Mouse (Mus musculus): ENCODE results near the gene Tbc1d22b. TPM values are rescaled to one million over a fixed set of nuclear protein-coding genes. Genes with fewer than 3 reads are reported as not detected.
A peak's percentile ranks its signal among the peaks of the same experiment; 100 is the strongest.

Tbc1d22b gene
- polyA plus RNA-seq, 1 experiment from 2014 or later, result 8.6 TPM

- Histone ChIP-seq H3K27me3 (replicated peaks; ENCODE audit: control insufficient read depth, insufficient read depth, low read length) (no peaks in the 10 kb centered on the region), H3K9me3 (ENCODE audit: control insufficient read depth) (no peaks in the 10 kb centered on the region), H3K4me2 (replicated peaks; ENCODE audit: low read depth) (no peak overlapping the region), H3K4me1 (replicated peaks; ENCODE audit: control insufficient read depth, insufficient read depth, low read length) (no peaks in the 10 kb centered on the region), H3K9ac (ENCODE audit: low read depth, low read length) (no peak overlapping the region), H3K4me3 (ENCODE audit: low read depth, low read length) (no peak overlapping the region), H3K27ac (ENCODE audit: low read depth, low read length) (no peak overlapping the region), H3K36me3 (ENCODE audit: control insufficient read depth, insufficient read depth) (peaks cover 76% of the 10 kb centered on the region)
- no peak for ATAC-seq
- 90% methylated on average over 9 of the region's 9 CpGs for WGBS
- no peak for TF ChIP-seq CTCF (IDR thresholded peaks at IDR 0.05; ENCODE audit: low read depth)
Measured at GRCm38 (mm10) chr17:29627285-29627684, 77.7 kb downstream of the Tbc1d22b start.

DNA sequence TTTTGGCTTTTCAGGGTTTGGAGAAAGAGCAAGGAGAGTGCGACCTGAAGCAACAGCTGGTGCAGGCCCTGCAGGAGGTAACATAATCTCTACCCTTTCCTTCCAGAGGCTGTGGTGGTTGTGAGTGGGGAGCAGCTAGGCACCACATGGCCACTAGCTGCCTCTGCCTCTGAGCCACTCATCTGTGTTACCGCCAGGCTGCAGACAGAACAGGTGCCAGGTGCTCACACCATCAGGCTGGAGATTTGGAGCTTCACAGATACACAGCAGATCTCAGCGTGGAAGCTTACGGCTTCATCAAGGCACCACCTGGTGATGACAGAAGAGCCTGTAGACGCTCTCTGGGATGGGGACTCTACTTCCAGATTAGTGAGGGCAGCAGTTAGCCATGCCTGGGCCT, 79.4 kb downstream of the Tbc1d22b start:
- Histone ChIP-seq H3K9ac (ENCODE audit: low read depth, low read length) (no peak overlapping the region), H3K4me1 (replicated peaks; ENCODE audit: control insufficient read depth, insufficient read depth, low read length) (no peaks in the 10 kb centered on the region), H3K4me2 (replicated peaks; ENCODE audit: low read depth) (no peak overlapping the region), H3K9me3 (ENCODE audit: control insufficient read depth) (no peaks in the 10 kb centered on the region), H3K27me3 (replicated peaks; ENCODE audit: control insufficient read depth, insufficient read depth, low read length) (no peaks in the 10 kb centered on the region), H3K4me3 (ENCODE audit: low read depth, low read length) (no peak overlapping the region), H3K27ac (ENCODE audit: low read depth, low read length) (0 out of 2 replicates have a peak overlapping the region, but pooled peaks have one; percentile 5), H3K36me3 (ENCODE audit: control insufficient read depth, insufficient read depth) (peaks cover 78% of the 10 kb centered on the region)
- no peak for TF ChIP-seq CTCF (IDR thresholded peaks at IDR 0.05; ENCODE audit: low read depth)
- no peak for ATAC-seq
- WGBS, result 90% methylated on average over 5 of the region's 5 CpGs

- Histone ChIP-seq H3K27ac (ENCODE audit: low read depth, low read length) (no peak overlapping the region), H3K4me1 (replicated peaks; ENCODE audit: control insufficient read depth, insufficient read depth, low read length) (no peaks in the 10 kb centered on the region), H3K36me3 (ENCODE audit: control insufficient read depth, insufficient read depth) (peaks cover 73% of the 10 kb centered on the region), H3K27me3 (replicated peaks; ENCODE audit: control insufficient read depth, insufficient read depth, low read length) (no peaks in the 10 kb centered on the region), H3K9me3 (ENCODE audit: control insufficient read depth) (no peaks in the 10 kb centered on the region), H3K4me2 (replicated peaks; ENCODE audit: low read depth) (no peak overlapping the region), H3K4me3 (ENCODE audit: low read depth, low read length) (no peak overlapping the region), H3K9ac (ENCODE audit: low read depth, low read length) (no peak overlapping the region)
- WGBS, result 52% methylated on average over 5 of the region's 5 CpGs
- ATAC-seq, result no peak
- TF ChIP-seq CTCF (IDR thresholded peaks at IDR 0.05; ENCODE audit: low read depth), result no peak
Measured at GRCm38 (mm10) chr17:29629620-29630019, 80.0 kb downstream of the Tbc1d22b start.

GRCm38 (mm10) chr17:29632312-29632711, 82.7 kb downstream of the Tbc1d22b start:
- no peak overlapping the region for H3K9ac ChIP-seq (ENCODE audit: low read depth, low read length)
- H3K27me3 ChIP-seq (replicated peaks; ENCODE audit: control insufficient read depth, insufficient read depth, low read length), result no peaks in the 10 kb centered on the region
- 96% methylated on average over 11 of the region's 11 CpGs for WGBS
- no peak for TF ChIP-seq CTCF (IDR thresholded peaks at IDR 0.05; ENCODE audit: low read depth)
- no peak overlapping the region for H3K4me3 ChIP-seq (ENCODE audit: low read depth, low read length)
- H3K4me2 ChIP-seq (replicated peaks; ENCODE audit: low read depth), result no peak overlapping the region
- no peaks in the 10 kb centered on the region for H3K9me3 ChIP-seq (ENCODE audit: control insufficient read depth)
- H3K27ac ChIP-seq (ENCODE audit: low read depth, low read length), result no peak overlapping the region
- H3K36me3 ChIP-seq (ENCODE audit: control insufficient read depth, insufficient read depth), result peaks cover 75% of the 10 kb centered on the region
- no peaks in the 10 kb centered on the region for H3K4me1 ChIP-seq (replicated peaks; ENCODE audit: control insufficient read depth, insufficient read depth, low read length)
- no peak for ATAC-seq

GRCm38 (mm10) chr17:29635492-29635891, 85.9 kb downstream of the Tbc1d22b start:
- no peaks in the 10 kb centered on the region for H3K9me3 ChIP-seq (ENCODE audit: control insufficient read depth)
- no peak overlapping the region for H3K4me2 ChIP-seq (replicated peaks; ENCODE audit: low read depth)
- peaks cover 81% of the 10 kb centered on the region for H3K36me3 ChIP-seq (ENCODE audit: control insufficient read depth, insufficient read depth)
- H3K4me3 ChIP-seq (ENCODE audit: low read depth, low read length), result no peak overlapping the region
- no peak overlapping the region for H3K9ac ChIP-seq (ENCODE audit: low read depth, low read length)
- H3K27me3 ChIP-seq (replicated peaks; ENCODE audit: control insufficient read depth, insufficient read depth, low read length), result no peaks in the 10 kb centered on the region
- H3K4me1 ChIP-seq (replicated peaks; ENCODE audit: control insufficient read depth, insufficient read depth, low read length), result no peaks in the 10 kb centered on the region
- ATAC-seq, result no peak
- WGBS, result 90% methylated on average over 8 of the region's 8 CpGs
- no peak overlapping the region for H3K27ac ChIP-seq (ENCODE audit: low read depth, low read length)
- no peak for TF ChIP-seq CTCF (IDR thresholded peaks at IDR 0.05; ENCODE audit: low read depth)

- H3K9me3 ChIP-seq (ENCODE audit: control insufficient read depth), result no peaks in the 10 kb centered on the region
- ATAC-seq, result no peak
- no peak overlapping the region for H3K4me3 ChIP-seq (ENCODE audit: low read depth, low read length)
- no peaks in the 10 kb centered on the region for H3K27me3 ChIP-seq (replicated peaks; ENCODE audit: control insufficient read depth, insufficient read depth, low read length)
- H3K9ac ChIP-seq (ENCODE audit: low read depth, low read length), result no peak overlapping the region
- no peak overlapping the region for H3K27ac ChIP-seq (ENCODE audit: low read depth, low read length)
- no peaks in the 10 kb centered on the region for H3K4me1 ChIP-seq (replicated peaks; ENCODE audit: control insufficient read depth, insufficient read depth, low read length)
- peaks cover 84% of the 10 kb centered on the region for H3K36me3 ChIP-seq (ENCODE audit: control insufficient read depth, insufficient read depth)
- 62% methylated on average over 5 of the region's 5 CpGs for WGBS
- no peak overlapping the region for H3K4me2 ChIP-seq (replicated peaks; ENCODE audit: low read depth)
- peak; percentile 81 for TF ChIP-seq CTCF (IDR thresholded peaks at IDR 0.05; ENCODE audit: low read depth)
Measured at GRCm38 (mm10) chr17:29636118-29636517, 86.5 kb downstream of the Tbc1d22b start.

GRCm38 (mm10) chr17:29637377-29637776, 87.8 kb downstream of the Tbc1d22b start:
- no peak overlapping the region for H3K4me3 ChIP-seq (ENCODE audit: low read depth, low read length)
- H3K9ac ChIP-seq (ENCODE audit: low read depth, low read length), result no peak overlapping the region
- WGBS, result 82% methylated on average over 4 of the region's 4 CpGs
- no peak for ATAC-seq
- peaks cover 85% of the 10 kb centered on the region for H3K36me3 ChIP-seq (ENCODE audit: control insufficient read depth, insufficient read depth)
- H3K27ac ChIP-seq (ENCODE audit: low read depth, low read length), result no peak overlapping the region
- no peak for TF ChIP-seq CTCF (IDR thresholded peaks at IDR 0.05; ENCODE audit: low read depth)
- no peak overlapping the region for H3K4me2 ChIP-seq (replicated peaks; ENCODE audit: low read depth)
- H3K4me1 ChIP-seq (replicated peaks; ENCODE audit: control insufficient read depth, insufficient read depth, low read length), result no peaks in the 10 kb centered on the region
- H3K9me3 ChIP-seq (ENCODE audit: control insufficient read depth), result no peaks in the 10 kb centered on the region
- no peaks in the 10 kb centered on the region for H3K27me3 ChIP-seq (replicated peaks; ENCODE audit: control insufficient read depth, insufficient read depth, low read length)
